Mouse (Mus musculus): ENCODE data around the gene Fzd5.

Fzd5 gene

DNA sequence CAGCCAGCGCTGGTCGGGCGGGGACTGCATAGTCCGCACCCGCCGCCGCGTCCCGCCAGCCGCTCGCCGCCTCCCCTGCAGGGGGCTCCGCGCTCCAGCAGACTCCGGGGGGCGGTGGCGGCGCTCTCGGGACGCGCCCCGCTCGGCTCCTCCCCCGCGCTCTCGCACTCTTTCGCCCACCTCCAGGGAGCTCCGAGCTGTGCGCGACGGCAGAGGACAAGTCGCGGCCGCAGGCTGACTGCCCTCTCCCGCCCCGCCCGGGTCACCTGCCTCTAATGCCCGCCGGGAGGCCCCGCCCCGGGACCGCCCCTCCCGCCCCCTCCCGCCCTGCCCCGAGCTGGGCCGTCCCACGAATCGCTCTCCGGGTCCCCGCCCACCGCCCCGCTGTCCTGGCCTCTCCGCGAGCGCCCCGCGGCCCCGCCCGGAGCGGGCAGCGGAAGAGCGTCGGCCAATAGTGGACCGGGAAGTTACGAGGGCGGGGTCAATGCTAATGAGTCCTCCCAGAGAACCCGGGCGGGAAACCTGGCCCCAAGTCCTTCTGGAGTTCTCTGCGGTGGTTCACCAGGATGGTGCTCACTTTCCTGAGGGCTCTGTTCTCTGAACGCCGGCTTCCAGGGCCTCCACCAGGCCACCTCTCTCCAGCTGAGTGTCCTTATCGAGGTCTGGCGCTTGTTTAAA lies at the start of gene Fzd5:
TSS of gene Fzd5 (minus strand) at position 250 of the 678 bp plus-strand sequence.
- DNase-seq (ENCODE audit: low read depth): peak; percentile 93

DNA sequence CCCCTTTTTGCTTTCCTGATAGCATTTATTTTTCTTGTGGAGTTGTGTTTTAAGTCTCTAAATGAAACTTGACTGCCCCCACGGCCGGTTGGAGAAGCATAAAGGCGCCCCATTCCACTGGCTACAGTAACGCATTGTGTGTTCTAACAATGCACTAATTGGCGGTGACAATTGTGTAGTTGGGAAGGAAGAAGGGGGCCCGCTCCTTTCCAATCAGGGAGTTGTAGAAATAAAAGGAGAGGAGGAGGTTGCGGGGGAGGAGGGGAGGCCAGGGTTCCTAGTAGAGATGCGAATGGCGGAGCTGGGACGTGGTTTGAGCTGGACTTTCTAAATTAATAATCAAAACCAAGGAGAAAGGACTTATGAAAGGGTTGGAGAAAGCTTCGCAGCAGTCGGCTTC lies 42.3 kb upstream of the Fzd5 start:
- no peak for DNase-seq (ENCODE audit: low read depth)

DNA sequence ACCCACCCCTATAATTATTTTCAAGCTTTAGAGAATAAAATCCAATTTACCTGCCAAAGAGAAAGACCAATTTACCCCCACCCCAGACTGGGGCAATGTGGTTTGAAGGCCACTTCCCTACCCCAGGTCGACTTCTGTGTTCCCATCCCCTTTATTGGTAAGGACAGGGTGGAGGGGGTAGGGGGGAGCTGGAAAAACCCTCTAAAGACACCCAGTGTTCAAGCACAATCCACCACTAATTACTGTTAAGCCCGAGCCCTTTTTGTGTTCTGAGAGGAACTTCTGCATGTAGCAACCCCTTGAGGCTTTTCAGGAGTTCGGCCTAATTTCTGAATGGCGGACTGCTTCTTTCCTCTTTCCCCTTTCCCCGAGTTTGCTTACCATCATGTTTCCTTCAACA lies 41.9 kb upstream of the Fzd5 start:
- no peak for DNase-seq (ENCODE audit: low read depth)

DNA sequence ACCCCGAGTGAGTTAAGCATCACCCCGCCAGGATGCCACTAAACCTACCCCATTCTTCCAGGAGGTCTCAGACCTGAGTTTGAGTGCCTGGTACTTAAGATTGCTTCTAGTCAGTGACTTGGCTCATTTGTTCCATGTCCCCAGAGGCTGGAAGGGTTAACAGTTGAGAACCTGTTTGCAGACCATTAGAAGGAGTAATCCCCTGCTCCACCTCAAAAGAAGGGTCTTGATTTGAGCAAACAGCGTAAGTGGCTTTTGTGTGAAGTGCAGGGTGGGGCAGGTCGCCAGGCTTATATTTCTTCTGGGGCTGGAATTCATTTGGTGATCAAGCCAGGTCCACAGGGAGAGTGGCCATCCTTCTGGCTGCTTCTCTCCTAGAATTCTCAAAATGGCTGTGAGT lies 35.8 kb upstream of the Fzd5 start:
- no peak for DNase-seq (ENCODE audit: low read depth)

DNA sequence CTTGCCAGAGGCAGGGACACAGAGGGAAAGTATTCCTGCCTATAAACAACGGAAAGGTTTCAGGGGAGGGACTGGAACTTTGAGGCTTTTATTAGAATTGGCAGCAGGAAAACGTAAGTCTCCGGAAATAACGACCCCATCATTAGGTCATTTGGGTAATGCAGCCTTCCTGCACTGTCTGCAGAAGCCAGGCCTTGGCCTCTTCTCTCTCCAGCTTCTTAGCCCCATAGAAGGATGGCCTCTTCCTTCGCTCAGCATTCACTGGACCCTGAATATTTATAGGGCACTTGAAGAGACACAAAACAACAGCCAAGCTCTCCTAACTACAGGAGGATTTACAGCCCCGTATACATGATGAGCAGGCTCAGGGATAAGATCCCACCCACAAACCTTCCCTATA lies 32.6 kb upstream of the Fzd5 start:
- no peak for DNase-seq (ENCODE audit: low read depth)

DNA sequence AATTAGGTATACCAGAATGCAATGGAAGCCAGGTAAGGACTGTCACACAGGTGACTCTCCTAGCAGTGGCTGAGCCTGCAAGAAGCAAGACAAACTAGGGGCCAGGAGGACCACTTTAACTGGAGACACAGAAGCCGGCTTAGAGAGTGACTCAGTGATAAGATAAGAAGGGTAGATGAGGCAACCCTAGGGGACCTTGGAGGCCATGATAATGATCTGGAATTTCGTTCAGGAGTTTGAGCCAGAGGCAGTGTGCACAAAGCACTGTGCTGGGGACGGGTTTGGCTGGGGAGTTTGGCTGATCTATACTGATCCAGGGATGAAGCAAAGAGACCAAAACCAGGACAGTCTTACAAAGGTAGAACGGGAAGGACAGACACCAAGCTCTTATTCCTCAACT lies 24.1 kb upstream of the Fzd5 start:
- DNase-seq (ENCODE audit: low read depth): no peak

DNA sequence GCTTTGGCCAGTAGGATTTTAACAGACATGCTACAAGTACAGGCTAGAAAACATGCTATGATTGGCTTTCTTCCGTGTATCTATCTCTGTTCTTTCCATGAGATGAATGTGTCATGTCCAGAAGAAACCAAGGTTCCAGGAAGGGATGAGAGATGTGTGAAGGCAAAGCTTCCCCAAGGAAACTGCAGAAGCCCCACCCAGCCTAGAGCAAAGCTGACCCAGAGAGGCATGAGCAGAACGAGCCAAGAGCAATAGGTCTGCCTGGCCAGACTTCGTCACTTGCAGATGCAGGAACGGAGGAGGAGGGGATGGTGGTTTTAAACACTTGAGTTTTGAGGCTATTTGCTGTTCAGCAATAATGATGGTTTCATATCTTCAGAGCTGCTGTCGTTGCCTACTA lies 20.2 kb upstream of the Fzd5 start:
- no peak for DNase-seq (ENCODE audit: low read depth)

DNA sequence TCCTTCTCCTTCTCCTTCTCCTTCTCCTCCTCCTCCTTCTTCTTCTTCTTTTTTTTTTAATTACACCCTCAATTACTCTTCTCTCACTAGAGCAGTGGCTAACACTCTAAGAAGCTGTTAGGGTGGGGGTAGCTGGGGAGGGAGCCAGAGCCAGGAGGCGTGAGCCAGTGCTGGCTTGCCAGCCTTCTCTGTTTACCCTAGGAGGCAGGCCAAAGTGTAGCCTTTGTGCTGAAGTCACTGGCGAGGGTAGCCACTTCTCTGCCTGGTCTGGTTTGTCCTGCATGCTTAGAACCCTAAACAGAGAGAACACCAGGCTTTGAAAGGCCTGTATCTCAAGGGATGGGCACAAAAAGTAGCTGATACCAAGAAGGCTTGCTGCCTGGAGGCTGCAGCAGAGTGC lies 19.7 kb upstream of the Fzd5 start:
- DNase-seq (ENCODE audit: low read depth): no peak

DNA sequence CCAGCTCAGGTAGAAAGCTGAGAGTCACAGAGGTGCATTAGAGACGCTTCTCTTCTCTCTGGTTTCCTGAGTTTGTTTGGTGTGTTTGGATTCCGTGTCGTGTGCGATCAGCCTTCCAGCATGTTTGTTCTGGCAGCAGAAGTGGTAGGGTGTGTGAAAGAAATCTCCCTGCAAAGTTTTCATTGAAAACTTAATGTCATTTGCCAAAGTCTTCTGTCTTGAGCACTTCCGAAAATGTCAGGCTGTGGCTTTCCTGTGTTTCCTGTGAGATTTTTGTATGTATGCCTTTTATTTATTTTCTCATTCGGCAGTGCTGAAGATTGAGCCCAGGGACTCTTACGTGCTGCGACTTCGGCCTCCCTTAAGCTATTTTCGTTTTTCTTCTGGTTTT lies 19.1 kb upstream of the Fzd5 start:
- DNase-seq (ENCODE audit: low read depth): peak; percentile 10

DNA sequence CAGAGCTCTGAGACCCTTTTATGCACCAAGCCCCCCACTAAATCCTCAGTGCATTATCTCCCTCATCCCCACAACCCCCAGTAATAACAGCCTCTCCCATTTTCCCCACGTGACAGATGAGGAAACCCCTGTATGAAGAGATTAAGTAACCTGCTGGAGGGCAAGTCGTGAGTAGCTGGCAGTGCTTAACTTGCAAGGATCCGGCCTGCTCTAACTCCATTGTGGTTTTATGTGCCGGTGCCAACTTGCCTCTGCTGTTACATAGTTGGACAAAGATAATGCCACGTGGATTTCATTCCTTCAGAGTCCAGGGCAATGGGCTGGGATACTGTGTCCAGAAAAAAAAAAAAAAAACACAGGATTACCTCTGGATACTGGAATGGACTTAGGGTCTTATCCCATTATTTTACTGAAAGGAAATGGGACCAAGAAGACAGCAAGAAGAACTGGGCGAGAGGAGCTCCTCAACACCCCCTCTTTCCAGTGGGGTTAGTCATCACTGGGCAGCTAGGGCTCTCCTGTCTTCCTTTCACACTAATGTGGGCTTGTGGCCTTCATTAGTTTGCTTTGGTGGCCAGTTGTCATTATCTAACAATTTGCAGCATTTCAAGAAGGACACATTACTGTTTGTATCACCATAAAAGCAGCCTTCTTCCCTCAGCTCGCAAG lies 18.6 kb upstream of the Fzd5 start:
- no peak for DNase-seq (ENCODE audit: low read depth)

DNA sequence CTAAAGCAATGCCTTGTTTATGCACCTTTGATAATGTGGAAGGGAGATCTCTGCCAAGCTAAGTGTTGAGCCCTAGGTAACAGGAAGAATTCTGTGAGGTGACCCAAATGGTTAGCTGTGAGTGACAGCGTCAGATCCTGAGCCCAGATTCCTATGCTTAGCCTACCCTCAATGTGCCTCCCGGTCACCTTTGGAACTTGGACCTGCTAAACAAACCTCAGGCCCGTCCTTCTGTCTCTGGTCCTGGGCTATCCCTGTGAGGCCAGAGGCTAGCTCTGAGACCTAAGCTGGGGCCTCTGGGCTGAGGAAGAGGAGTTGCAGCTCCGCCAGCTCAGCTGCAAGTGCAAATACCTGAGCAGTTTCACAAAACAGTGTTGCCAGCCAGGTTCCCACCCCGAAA lies 17.1 kb upstream of the Fzd5 start:
- no peak for DNase-seq (ENCODE audit: low read depth)

DNA sequence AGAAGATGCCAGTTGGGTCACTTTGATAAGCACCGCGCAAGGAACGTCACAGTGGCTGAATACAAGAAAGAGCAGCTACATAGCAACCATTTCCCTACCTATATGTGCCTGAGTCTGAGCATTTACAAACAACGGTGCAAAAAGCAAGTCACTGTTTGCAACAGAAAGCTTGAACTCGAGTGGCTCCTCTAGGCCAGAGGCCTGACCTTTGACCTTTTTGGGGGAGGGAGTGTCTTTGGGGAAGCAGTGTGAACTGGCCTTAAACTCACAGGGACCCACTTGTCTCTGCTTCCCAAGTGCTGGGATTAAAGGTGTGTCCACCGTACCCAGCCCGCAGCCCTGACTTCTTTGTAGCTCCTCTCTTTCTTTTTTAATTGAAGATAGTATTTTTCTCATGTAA lies 16.1 kb upstream of the Fzd5 start:
- no peak for DNase-seq (ENCODE audit: low read depth)

DNA sequence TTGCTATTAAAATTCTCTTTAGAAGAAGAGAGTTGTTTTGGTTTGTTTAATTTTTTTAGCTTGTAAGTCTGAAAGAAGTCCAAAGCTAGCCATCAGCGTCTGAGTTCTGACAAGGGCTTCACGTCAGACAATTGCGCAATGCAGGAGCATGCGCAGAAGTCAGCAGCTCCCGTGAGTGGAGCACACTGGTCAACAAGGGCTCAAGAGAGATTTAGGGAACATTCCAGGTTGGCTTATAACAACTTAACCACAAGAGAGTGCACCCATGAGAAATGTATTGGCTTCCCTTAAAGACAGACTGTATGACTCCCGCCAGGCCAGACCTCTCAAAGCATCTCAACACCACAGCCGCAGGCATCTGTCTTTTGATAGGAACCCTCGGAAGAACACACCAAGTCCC lies 15.6 kb upstream of the Fzd5 start:
- DNase-seq (ENCODE audit: low read depth): no peak

DNA sequence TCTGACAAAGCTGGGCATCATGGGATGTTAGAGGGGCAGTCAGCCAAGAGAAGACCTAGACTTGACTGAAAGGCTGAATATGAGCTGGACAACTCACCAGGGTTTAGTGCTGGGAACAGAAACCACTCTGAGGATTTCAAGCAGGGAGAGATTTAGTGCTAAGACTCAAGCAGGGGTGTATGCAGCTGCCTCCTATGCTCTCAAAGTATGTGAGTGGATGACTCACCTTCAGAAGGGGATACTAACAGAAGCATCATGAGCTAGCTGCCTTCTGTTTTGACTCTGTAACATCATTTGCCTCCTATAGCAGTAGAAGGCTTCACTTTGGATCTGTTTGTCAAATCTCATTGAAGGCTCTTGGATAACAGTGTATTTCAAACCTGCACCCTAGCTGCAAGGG lies 7.1 kb upstream of the Fzd5 start:
- no peak for DNase-seq (ENCODE audit: low read depth)

DNA sequence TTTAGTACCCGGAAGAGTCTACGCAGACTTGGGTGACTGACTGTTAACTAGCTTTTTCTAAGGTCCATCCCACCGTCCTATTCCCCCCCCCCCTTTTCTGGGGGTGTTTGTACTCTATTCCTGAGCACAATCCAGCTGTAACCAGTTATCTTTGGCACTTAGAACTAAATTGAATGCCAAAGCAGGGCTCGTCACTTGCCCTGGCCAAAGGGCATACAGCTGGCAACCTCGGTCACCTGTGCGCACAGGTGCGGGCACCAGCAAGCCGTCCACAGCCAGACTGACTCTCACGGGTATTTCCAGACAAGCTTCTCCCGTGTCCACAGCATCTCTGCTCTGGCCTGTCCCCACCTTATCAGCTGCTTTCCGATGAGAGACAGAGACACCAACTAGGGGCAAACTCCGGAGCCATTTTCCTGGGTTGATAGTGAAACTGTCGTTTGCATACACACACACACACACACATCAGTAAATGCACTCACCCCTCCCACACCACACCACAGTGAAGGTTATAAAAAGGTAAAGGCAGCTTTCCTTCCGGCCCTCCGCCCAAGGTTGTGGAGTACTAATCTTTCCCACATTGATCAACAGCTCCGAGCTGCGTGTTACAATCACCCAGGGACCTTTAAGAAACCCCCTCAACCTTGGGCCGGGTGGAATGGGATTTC lies 5.3 kb upstream of the Fzd5 start:
- DNase-seq (ENCODE audit: low read depth): no peak

DNA sequence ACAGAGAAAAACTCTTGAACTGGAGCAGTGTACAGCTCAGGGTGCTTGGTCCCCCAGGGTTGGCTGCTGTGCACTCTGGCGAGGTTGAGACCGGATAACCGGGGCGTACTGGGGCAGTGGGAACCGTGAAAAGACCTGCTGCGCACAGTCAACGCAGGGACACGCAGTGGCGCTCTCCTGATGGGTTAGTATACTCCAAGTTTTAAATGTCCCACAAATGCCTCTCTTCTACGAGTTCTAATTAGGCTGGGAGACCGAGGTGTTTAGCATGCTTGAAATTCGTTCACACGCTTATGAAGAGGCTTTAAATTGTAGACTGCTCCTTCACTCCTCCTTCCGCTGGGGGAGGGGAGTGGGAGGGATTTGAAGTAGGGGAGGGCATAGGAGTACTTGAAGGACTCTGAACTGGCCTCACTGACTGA lies 1.1 kb upstream of the Fzd5 start:
- peak; percentile 70 for DNase-seq (ENCODE audit: low read depth)

DNA sequence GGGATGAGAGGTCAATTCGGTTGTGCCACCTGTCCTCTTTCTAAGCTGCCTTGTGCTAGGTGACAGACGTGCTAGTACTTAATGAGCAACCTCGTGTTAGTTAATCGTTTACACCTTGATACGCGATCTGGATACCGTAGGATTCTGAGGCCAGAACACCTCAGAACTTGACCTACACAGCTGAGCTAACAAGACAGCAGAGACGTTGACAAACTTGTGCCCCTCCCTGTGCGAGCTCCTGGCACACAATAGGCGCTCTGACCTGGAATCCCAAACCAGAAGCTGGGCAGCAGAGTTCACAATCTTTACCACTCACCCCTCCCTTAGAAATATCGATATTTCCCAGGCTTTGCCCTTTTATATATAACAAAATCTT lies 617 bp upstream of the Fzd5 start:
- no peak for DNase-seq (ENCODE audit: low read depth)

DNA sequence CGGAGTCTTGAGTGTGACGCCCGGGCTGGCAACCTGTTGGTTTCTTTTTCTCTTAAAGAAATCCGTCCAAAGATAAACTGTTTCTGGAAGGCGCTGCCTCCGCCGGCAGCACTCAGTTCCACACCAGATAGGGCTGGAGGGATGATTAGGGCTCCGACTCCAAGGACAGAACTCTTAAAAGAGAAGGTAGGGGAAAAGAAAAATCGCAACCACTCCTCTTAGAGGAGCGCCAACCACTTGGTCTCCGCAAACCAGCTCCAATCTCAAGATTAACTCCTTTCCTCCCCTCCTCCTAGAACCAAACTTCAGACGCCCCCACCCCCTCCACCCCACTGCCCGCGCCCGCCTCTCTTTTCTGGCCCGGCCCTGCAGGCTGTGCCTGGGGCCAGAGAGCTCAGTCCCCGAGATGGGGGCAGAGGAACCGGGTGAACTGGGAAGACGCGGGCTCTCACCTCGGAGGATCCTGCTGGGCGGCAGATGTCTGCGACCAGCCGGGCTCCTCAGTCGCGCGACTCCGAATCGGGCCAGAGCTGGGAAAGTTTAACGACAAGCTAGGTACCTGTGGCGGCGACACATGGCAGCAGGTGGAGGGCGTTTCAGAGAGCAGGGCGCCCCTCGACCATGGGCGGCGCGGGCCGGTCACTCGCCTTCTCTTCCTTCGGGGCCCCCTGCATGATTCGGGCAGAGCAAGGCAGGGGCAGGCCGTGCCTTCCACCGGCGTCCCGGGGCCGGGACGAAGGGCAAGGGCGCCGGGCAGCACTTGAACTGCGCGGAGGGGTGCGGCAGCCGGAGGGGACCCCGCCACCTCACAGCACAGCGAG lies 660 bp downstream of the Fzd5 start:
- no peak for DNase-seq (ENCODE audit: low read depth)

DNA sequence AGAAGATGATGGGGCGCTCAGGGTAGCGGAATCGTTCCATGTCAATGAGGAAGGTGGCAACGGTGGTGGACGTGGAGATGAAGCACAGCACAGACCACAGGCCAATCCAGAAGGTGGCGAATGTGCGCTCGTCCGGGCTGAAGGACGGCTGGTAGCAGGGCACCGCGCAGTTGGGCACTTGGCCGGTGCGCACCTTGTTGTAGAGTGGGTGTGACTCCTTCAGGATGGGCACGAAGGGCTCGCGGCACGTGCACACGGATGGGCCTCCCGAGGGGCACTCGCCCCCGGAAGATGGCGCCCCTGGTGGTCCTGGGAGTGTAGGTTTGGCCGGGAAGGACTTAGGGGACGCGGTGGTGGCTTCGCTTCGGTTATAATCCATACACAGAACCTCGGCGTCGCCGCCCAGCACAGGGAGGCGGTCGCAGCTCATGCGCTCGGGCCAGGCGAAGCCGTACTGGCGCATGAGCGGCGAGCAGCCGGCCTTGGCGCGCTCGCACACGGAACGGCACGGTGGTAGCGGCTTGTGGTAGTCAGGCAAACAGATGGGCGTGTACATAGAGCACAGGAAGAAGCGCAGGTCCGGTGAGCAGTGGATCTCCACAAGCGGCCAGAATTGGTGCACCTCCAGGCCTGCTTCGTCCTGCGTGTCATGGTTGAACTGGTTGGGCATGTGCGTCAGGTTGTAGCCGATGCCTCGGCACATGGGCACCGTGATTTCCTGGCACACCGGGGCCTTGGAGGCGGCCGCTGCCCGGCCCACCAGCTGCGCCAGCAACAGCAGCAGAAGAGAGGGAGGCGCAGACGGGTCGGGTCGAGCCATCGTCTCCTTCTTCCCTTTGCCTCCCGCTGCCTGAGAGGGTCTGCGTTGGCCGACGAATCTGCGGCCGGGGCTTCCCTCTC lies 1.5 kb downstream of the Fzd5 start:
- DNase-seq (ENCODE audit: low read depth): peak; percentile 73

DNA sequence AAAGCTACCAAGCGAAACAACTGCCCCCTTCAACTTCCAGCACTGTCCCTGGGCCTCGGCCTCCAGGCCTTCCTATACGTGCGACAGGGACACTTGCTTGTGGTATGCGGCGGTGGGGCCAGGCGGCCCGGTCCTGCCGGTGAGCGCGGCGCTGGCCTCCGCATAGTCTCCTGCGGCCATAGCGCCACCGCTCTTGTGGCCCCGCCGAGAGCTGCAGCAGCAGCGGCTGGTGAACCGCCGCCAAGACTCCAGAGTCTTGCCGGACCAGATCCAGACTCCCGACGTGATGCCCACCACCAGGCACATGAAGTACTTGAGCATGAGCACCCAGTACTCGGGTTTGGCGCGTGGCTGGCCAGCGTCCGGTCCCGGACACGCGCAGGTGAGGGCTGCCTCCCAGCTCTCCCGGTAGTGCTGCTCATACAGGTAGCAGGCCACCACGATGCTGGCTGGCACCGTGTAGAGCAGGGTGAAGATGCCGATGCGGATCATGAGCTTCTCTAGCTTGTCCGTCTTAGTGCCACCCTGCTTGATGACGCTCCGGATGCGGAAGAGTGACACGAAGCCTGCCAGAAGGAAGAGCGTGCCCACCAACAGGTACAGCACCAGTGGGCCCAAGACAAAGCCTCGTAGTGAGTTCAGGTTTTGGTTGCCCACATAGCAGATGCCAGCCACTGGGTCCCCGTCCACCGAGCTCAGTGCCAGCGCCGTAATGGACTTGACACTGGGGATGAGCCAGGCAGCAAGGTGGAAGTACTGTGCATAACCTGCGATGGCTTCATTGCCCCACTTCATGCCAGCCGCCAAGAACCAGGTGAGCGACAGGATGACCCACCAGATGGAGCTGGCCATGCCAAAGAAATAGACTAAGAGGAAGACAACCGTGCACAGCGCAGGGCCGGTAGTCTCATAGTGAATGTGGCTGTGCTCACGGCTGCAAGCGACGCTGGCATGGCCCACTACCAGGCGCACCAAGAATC lies 2.5 kb downstream of the Fzd5 start:
- DNase-seq (ENCODE audit: low read depth): peak; percentile 8
